Mouse (Mus musculus): ENCODE measurements around the gene Ehmt1. TPM values are rescaled to one million over a fixed set of nuclear protein-coding genes. Genes with fewer than 3 reads are reported as not detected.

Ehmt1 gene
- polyA plus RNA-seq, 1 experiment = 12.2 TPM

DNA sequence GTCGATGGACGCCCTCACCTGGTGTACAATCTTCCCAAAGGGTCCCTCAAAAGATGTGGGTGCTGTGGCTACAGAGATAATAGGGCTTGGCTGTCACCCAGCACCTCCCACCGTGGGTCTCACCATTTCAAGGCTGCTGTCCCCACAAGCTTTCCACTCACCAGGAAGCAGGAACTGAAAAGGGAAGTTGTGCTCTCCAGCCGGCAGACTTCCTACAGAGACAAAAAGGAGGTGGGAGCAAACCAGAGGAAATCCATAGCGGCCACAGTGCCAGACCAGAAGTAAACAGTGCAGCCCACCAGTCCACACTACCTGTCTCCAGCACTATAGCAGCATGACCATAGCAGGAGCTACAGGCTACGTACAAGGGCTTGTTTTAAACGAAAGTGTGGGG, 7.5 kb upstream of the Ehmt1 start:
- Histone ChIP-seq H3K4me1 (ENCODE audit: control insufficient read depth, insufficient read depth, insufficient read length, low read length) (peaks cover 9% of the 10 kb centered on the region; the same call in 1 of the 2 replicates), H3K4me3 (ENCODE audit: insufficient read depth, low read depth, low read length) (no peak overlapping the region), H3K27ac (replicated peaks; ENCODE audit: low read depth, low read length) (no peak overlapping the region)

DNA sequence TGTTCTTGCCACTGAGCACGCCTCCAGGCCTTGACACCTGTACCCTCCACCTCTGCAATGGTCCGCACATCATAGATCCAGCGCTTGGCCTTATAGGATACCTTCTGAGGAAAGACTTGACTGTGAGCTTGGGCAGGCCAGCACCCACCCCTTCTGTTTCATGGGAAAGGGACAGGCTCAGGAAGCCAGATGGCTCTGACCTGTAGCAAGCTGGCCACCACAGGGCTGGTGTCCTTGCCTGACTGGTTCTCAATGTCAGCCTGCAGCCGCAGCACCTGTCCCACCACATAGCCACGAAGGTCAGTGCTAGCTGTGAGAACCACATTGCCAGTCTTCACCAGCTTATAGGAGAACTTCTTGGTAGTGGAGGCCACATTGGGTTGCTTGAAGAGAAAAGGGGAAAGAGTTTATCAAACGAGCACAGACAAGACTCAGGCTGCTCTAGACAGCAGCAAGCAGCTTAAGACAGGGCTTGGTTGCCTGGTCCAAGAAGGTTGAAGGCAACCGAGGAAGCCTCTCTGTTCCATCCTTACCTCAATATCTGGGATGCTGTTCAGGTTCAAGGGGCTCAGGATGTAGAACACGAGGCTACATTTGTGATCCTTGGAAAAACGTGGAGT, 7.0 kb upstream of the Ehmt1 start:
- H3K4me1 ChIP-seq (ENCODE audit: control insufficient read depth, insufficient read depth, insufficient read length, low read length) = peaks cover 9% of the 10 kb centered on the region; the same call in 1 of the 2 replicates
- H3K4me3 ChIP-seq (ENCODE audit: insufficient read depth, low read depth, low read length) = no peak overlapping the region
- no peak overlapping the region for H3K27ac ChIP-seq (replicated peaks; ENCODE audit: low read depth, low read length)

DNA sequence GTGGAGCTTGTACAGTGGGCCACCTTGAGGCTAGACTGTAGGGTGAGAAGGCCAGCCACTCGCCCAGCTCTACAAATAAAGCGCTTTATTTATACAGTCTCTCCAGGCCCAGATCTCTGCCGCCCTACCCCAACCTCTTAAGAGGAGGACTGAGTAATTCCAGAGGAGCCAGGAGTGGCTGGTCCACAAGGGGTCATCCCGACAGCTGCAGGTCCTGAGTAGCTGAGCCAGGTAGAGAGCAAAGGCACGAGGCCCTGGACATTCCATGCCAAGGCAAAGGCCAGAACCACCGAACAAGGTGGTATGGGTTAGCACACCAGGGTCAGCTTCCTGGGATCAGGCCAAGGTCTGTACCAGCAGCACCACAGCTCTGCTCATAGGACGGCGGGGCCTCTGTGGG, 5.9 kb upstream of the Ehmt1 start:
- no peak overlapping the region for H3K4me3 ChIP-seq (ENCODE audit: insufficient read depth, low read depth, low read length)
- H3K4me1 ChIP-seq (ENCODE audit: control insufficient read depth, insufficient read depth, insufficient read length, low read length) = peaks cover 9% of the 10 kb centered on the region; the same call in 1 of the 2 replicates
- H3K27ac ChIP-seq (replicated peaks; ENCODE audit: low read depth, low read length) = no peak overlapping the region

DNA sequence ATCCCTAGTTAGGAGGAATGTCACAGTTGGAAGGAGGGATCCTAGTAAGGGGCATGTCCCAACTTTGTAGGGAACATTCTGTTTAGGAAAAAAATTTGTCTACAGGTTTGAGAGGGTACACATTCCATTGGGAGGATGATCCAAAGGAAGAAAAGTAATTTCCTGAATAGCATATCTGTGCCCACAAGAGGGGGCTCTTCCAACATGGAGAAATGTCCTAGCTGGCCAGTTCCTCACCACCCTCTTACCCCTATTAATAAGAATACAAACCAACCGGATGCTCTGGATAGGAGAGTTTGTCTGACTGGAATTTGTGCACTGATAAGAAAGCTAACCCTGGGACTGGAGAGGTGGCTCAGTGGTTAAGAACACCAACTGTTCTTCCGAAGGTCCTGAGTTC, 4.1 kb upstream of the Ehmt1 start:
- Histone ChIP-seq H3K4me3 (ENCODE audit: insufficient read depth, low read depth, low read length) (no peak overlapping the region), H3K4me1 (ENCODE audit: control insufficient read depth, insufficient read depth, insufficient read length, low read length) (peaks cover 9% of the 10 kb centered on the region; the same call in 1 of the 2 replicates), H3K27ac (replicated peaks; ENCODE audit: low read depth, low read length) (no peak overlapping the region)

DNA sequence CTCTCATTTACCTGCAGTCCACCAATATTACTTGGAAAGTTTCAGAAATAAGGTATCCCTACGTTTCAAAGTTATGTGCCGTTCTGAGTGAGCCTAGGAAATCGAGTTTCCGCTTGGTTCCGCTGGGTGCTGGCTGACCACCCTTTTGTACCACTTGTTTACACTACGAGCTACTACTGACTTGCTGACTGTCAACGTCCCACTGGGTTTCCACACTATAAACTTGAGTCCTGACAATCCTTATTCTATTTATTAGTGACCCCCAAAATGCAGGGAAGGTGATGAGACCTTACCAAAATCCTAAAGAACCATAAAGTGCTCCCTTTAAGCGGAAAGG, 393 bp upstream of the Ehmt1 start:
- Histone ChIP-seq H3K27ac (replicated peaks; ENCODE audit: low read depth, low read length) (peak overlapping the region; percentile 86), H3K4me3 (ENCODE audit: insufficient read depth, low read depth, low read length) (peak overlapping the region; percentile 93), H3K4me1 (ENCODE audit: control insufficient read depth, insufficient read depth, insufficient read length, low read length) (peaks cover 6% of the 10 kb centered on the region; the same call in 1 of the 2 replicates)

DNA sequence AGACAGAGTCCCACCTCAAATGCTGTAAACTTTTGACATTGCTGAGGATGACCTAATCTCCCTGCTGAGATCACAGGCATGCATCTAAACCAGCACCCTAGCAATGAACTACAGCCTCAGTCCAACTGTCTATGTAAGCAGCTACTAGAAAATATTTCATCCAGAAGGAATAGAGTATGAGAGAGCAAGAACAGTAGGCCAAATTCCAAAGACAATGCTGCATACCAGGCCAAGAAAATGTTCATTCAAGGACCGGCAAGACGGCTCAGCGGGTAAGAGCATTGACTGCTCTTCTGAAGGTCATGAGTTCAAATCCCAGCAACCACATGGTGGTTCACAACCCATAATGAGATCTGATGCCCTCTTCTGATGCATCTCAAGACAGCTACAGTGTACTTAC, 4.7 kb downstream of the Ehmt1 start:
- Histone ChIP-seq H3K27ac (replicated peaks; ENCODE audit: low read depth, low read length) (no peak overlapping the region), H3K4me3 (ENCODE audit: insufficient read depth, low read depth, low read length) (no peak overlapping the region), H3K4me1 (ENCODE audit: control insufficient read depth, insufficient read depth, insufficient read length, low read length) (peaks cover 6% of the 10 kb centered on the region; the same call in 1 of the 2 replicates)

DNA sequence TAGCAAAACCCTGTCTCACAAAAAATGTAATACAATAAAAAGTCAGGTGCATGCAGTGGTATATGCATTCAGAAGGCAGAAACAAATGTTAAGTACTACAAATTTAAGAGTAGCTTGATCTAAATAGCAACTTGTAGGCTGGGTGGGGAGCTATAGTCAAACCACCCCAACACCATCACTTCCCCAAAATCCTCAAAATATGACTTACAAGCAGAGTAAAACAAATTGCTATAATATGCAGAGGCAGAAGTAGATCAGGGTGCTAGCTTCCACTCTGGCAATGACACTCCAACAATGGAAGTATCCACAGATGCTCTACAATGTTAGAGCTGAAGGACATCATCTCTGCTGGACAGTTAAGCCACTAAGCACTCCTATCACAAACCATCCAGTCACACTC, 6.8 kb downstream of the Ehmt1 start:
- no peak overlapping the region for H3K4me3 ChIP-seq (ENCODE audit: insufficient read depth, low read depth, low read length)
- H3K4me1 ChIP-seq (ENCODE audit: control insufficient read depth, insufficient read depth, insufficient read length, low read length) = peaks cover 2% of the 10 kb centered on the region; the same call in 1 of the 2 replicates
- no peak overlapping the region for H3K27ac ChIP-seq (replicated peaks; ENCODE audit: low read depth, low read length)

DNA sequence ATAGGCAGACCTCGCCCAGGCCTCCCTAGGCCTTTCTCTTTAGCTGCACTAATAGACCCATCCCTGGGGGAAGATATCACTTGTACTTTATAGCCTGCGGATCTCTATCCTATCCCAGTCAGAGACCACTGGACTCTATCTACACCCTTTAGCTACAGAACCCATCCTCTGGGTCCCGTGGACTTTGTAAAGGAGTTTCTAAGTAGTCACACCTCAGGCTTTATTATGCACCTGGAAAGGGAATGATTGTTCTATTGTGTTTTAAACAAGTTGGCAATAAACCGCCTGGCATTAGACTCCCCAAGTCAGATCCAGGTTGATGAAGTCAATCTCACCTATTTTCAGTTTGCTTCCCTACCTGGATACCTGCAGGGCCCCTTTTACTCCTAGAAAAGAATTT, 7.2 kb downstream of the Ehmt1 start:
- H3K4me3 ChIP-seq (ENCODE audit: insufficient read depth, low read depth, low read length) = no peak overlapping the region
- H3K4me1 ChIP-seq (ENCODE audit: control insufficient read depth, insufficient read depth, insufficient read length, low read length) = no peaks in the 10 kb centered on the region; the same call in 1 of the 2 replicates
- H3K27ac ChIP-seq (replicated peaks; ENCODE audit: low read depth, low read length) = no peak overlapping the region

DNA sequence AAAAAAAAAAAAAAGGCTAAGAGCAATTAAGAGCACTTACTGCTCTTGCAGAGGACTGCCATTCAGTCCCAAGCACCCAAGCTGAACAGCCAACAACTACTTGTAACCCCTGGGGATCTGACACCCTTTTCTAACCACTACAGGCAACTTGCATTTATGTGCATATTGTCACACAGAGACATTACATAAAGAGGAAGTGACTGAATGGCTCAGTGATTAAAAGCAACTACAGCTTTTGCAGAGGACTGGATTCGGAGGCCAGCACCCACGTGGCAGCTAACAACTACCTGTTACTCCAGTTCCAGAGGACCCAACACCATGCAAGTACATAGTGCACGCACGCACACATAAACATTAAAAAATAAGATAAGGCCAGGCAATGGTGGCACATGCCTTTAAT, 8.9 kb downstream of the Ehmt1 start:
- H3K4me1 ChIP-seq (ENCODE audit: control insufficient read depth, insufficient read depth, insufficient read length, low read length) = peaks cover 13% of the 10 kb centered on the region
- no peak overlapping the region for H3K27ac ChIP-seq (replicated peaks; ENCODE audit: low read depth, low read length)
- H3K4me3 ChIP-seq (ENCODE audit: insufficient read depth, low read depth, low read length) = no peak overlapping the region

DNA sequence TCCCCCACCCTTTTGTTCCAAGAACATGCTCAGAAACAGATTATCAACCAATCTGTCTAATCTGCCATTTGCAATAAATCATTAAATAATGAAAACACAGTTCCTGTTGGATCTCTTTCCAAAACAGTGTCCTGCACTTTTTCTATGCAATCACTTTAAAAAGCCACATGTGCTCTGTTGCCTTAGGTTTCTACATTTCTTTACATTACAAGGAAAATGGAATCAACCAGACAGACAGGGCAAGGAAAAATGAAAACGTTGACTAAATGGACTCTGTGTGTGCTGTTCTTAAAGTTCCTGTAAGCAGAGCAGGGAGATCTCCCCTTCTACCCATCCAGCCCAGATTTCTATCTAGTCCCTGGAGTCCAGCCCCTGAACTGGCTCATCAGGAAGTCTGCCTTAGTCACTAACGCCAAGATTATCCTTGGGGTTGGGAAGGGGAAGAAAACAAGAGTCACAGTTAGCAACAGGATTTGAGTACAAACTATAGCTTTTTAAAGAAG, 13.7 kb downstream of the Ehmt1 start:
- Histone ChIP-seq H3K4me3 (ENCODE audit: insufficient read depth, low read depth, low read length) (no peak overlapping the region), H3K4me1 (ENCODE audit: control insufficient read depth, insufficient read depth, insufficient read length, low read length) (peaks cover 15% of the 10 kb centered on the region), H3K27ac (replicated peaks; ENCODE audit: low read depth, low read length) (no peak overlapping the region)

DNA sequence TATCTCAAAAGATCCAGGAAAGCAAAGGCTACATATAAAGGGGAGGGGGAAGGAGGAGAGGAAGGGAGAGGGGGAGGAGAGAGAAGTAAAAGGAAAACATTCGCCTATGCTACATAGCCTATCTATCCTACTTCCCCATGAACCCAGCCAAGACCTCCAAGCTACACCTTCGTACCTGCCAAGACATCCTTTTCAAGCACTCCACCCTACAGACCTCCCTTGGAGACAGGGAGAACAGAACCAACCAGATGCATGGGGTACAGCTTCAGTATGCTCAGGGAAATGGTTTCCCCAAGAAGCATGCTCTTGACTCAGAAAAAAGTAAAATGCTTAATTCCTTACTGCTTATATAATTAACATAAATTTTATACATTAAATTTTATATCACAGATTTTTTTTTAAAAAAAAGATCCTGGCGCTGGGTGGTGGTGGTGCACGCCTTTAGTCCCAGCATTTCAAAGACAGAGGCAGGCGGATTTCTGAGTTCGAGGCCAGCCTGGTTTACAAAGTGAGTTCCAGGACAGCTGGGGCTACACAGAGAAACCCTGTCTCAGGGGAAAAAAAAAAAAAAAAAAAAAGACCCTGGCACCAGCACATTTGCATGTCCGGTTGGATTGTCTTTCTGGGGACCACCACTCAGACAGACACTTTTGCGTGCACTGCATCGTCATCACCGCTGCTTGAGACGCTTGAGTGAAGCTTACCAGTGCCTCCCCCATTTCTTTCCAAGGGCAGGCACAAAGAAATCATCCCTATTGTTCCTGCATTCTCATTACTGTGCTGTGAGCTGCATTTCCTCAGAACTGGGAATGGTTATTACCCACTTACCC, 14.4 kb downstream of the Ehmt1 start:
- Histone ChIP-seq H3K27ac (replicated peaks; ENCODE audit: low read depth, low read length) (no peak overlapping the region), H3K4me3 (ENCODE audit: insufficient read depth, low read depth, low read length) (no peak overlapping the region), H3K4me1 (ENCODE audit: control insufficient read depth, insufficient read depth, insufficient read length, low read length) (peaks cover 15% of the 10 kb centered on the region)

DNA sequence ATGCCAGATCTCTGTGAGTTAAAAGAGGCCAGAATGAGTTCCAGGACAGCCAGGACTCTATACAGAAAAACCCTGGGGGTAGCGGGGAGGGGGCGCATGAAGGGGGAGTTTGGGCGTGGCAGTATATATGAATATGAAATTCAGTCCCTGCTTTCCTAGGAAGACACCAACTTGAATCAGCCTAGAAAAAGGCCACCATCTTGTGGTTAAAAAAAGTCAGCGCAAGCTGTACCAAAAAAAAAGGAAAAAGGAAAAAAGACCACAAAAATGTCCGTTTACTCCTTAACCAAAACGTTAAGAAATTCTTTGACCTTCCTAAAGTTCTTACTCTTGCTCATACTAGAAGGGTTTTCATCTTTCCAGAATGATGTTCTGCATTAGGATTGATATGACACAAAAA, 16.4 kb downstream of the Ehmt1 start:
- Histone ChIP-seq H3K4me1 (ENCODE audit: control insufficient read depth, insufficient read depth, insufficient read length, low read length) (peaks cover 15% of the 10 kb centered on the region), H3K27ac (replicated peaks; ENCODE audit: low read depth, low read length) (no peak overlapping the region), H3K4me3 (ENCODE audit: insufficient read depth, low read depth, low read length) (no peak overlapping the region)

DNA sequence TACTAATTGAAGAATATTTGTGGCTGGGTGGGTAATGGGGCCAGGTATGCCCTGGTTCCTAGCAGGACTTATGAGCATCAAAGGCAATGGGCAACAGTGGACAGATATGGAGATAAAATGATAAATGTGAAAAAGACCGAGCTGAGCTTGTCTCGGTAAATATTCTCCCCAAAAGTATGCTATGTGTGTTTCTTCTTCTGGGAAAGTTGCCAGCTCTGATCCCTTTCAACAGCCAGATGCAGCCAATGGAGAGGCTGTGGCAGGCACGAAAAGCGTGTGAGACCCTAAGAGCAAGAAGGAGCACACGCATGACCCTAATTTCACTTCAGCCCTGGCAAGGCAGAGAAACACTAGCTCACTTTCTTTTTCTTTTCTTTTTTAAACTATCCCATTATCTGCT, 18.4 kb downstream of the Ehmt1 start:
- no peak overlapping the region for H3K4me3 ChIP-seq (ENCODE audit: insufficient read depth, low read depth, low read length)
- H3K27ac ChIP-seq (replicated peaks; ENCODE audit: low read depth, low read length) = no peak overlapping the region
- peaks cover 6% of the 10 kb centered on the region for H3K4me1 ChIP-seq (ENCODE audit: control insufficient read depth, insufficient read depth, insufficient read length, low read length)

DNA sequence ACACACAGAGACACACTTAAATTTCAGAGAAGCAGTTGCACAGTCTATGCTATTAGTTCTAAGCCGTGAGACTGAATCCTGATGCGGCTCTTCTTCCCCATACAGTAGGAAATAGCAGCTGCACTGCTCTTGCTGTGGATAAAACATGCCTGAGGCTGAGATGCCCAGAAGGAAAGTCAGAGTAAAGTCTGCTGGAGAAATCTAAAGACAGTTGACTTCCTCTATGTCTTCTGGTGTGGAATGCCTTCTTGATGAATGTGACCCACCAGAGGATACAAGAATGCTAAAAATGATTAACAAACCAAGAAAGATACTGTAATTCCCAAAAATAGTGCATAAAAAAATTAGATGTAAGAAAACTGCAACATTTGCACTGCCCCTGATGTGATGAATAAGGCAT, 20.1 kb downstream of the Ehmt1 start:
- H3K4me1 ChIP-seq (ENCODE audit: control insufficient read depth, insufficient read depth, insufficient read length, low read length) = no peaks in the 10 kb centered on the region; the same call in 1 of the 2 replicates
- no peak overlapping the region for H3K27ac ChIP-seq (replicated peaks; ENCODE audit: low read depth, low read length)
- no peak overlapping the region for H3K4me3 ChIP-seq (ENCODE audit: insufficient read depth, low read depth, low read length)

DNA sequence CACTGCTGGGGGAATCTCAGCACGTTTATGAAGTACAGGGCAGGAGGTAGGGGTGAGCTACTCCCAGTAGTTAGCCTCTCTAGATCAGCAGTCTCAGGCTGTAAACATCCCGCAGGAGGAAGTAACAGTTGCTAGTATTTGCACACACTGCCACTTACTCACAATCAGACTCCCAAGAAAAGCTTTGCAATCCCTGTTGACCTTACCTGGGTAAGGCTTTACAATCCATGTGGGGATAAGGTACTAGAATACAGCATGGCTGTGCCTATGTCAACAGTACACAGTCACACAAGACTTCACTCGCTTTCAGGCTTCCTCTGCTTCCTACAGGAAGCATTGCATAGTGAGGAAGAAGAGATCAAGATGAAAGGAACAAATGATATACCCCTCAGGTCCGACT, 22.7 kb downstream of the Ehmt1 start:
- Histone ChIP-seq H3K27ac (replicated peaks; ENCODE audit: low read depth, low read length) (no peak overlapping the region), H3K4me1 (ENCODE audit: control insufficient read depth, insufficient read depth, insufficient read length, low read length) (peaks cover 9% of the 10 kb centered on the region), H3K4me3 (ENCODE audit: insufficient read depth, low read depth, low read length) (no peak overlapping the region)

DNA sequence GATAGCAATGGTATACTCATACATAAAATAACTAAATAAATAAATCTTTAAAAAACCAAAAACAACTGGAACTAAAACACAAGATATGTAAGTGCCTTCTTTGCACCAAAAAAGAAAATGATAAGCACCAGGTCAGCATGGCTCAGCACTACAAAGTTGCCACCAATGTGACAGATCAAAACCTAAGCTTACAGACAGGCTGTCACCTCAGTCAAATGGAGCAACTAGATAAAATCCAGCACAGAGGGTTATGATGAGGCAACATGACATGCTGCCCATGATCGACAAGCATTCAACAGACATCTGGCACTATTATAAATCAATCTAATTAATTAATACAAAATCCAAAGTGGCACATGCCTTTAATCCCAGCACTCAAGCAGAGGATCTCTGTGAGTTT, 25.2 kb downstream of the Ehmt1 start:
- Histone ChIP-seq H3K27ac (replicated peaks; ENCODE audit: low read depth, low read length) (no peak overlapping the region), H3K4me3 (ENCODE audit: insufficient read depth, low read depth, low read length) (no peak overlapping the region), H3K4me1 (ENCODE audit: control insufficient read depth, insufficient read depth, insufficient read length, low read length) (peaks cover 23% of the 10 kb centered on the region)
